Mouse (Mus musculus) myocyte (in vitro differentiated cells): ENCODE results near the gene Dscaml1. TPM values are rescaled to one million over a fixed set of nuclear protein-coding genes. Genes with fewer than 3 reads are reported as not detected.

Experiments used
- H3K27me3 ChIP-seq: one replicate; pipeline ENCODE4 v1.6.1; 2011; ENCODE audit not compliant: control insufficient read depth, insufficient read depth, insufficient read length
- H3K36me3 ChIP-seq: one replicate; pipeline ENCODE4 v1.6.1; 2011; ENCODE audit not compliant: control insufficient read depth, insufficient read depth
- H3K4me2 ChIP-seq: one replicate; pipeline ENCODE4 v1.6.1; 2011; ENCODE audit warnings: low read depth, control low read depth
- H3K4me3 ChIP-seq: one replicate; pipeline ENCODE4 v1.5.1; 2011; ENCODE audit warnings: mild to moderate bottlenecking, control low read depth, moderate library complexity
- H3K79me2 ChIP-seq: one replicate; pipeline ENCODE4 v1.6.1; 2011; ENCODE audit not compliant: control insufficient read depth, insufficient read depth
- H3ac ChIP-seq: one replicate; pipeline ENCODE4 v1.6.1; 2011; ENCODE audit not compliant: control insufficient read depth, insufficient read length
- CEBPB ChIP-seq: IDR thresholded peaks from 2 replicates; pipeline ENCODE4 v1.6.1; 2011; ENCODE audit warnings: mild to moderate bottlenecking, moderate library complexity; ENCODE audit not compliant: poor library complexity, insufficient read depth, severe bottlenecking
- E2F4 ChIP-seq: IDR thresholded peaks from one replicate; pipeline ENCODE4 v1.6.1; 2011; ENCODE audit warnings: mild to moderate bottlenecking, control low read depth, moderate library complexity; ENCODE audit not compliant: insufficient read depth
- MAX ChIP-seq: IDR thresholded peaks from one replicate; pipeline ENCODE4 v1.6.1; 2011; ENCODE audit warnings: low read depth, mild to moderate bottlenecking, control low read depth
- MYOD1 ChIP-seq, 3 experiments: IDR thresholded peaks; one replicate each; pipeline ENCODE4 v1.6.1; 2011; ENCODE audit warnings: control low read depth in 2 of 3, low read depth in 2 of 3, mild to moderate bottlenecking in 2 of 3, moderate library complexity in 1 of 3; ENCODE audit not compliant: insufficient read length in 2 of 3, control insufficient read depth in 1 of 3
- MYOG ChIP-seq, 3 experiments: IDR thresholded peaks; one replicate each; pipeline ENCODE4 v1.6.1; 2011; ENCODE audit warnings: control low read depth in 2 of 3, low read depth in 2 of 3, mild to moderate bottlenecking in 2 of 3; ENCODE audit not compliant: insufficient read length in 2 of 3, control insufficient read depth in 1 of 3, insufficient read depth in 1 of 3
- POLR2A ChIP-seq: IDR thresholded peaks from one replicate; pipeline ENCODE4 v1.6.1; 2011; ENCODE audit warnings: low read depth, mild to moderate bottlenecking, control low read depth, moderate library complexity; ENCODE audit not compliant: insufficient read length
- POLR2AphosphoS2 ChIP-seq: IDR thresholded peaks from one replicate; pipeline ENCODE4 v1.6.1; 2011; ENCODE audit warnings: low read depth, control low read depth; ENCODE audit not compliant: insufficient read length
- REST ChIP-seq: IDR thresholded peaks from one replicate; pipeline ENCODE4 v1.6.1; 2011; ENCODE audit warnings: mild to moderate bottlenecking, control low read depth, moderate library complexity; ENCODE audit not compliant: insufficient read depth, insufficient read length
- SRF ChIP-seq: IDR thresholded peaks from one replicate; pipeline ENCODE4 v1.6.1; 2011; ENCODE audit warnings: low read depth; ENCODE audit not compliant: control insufficient read depth, insufficient read length
- TCF12 ChIP-seq: IDR thresholded peaks from one replicate; pipeline ENCODE4 v1.6.1; 2011; ENCODE audit warnings: mild to moderate bottlenecking, control low read depth; ENCODE audit not compliant: poor library complexity, insufficient read depth, severe bottlenecking
- TCF3 ChIP-seq: IDR thresholded peaks from one replicate; pipeline ENCODE4 v1.6.1; 2011; ENCODE audit warnings: low read depth, control low read depth; ENCODE audit not compliant: insufficient read length
- USF1 ChIP-seq: IDR thresholded peaks from one replicate; pipeline ENCODE4 v1.6.1; 2011; ENCODE audit warnings: low read depth, mild to moderate bottlenecking, control low read depth, moderate library complexity
- polyA plus RNA-seq: library from polyadenylated mRNA; unstranded; fragments of >200 nt; fragmentation: generic; extraction: Trizol; gene quantifications from one replicate; pipeline ENCODE4 v1.2.1, GENCODE M21; 2012; ENCODE audit warnings: missing spikeins

Gene Dscaml1
- polyA plus RNA-seq, 1 experiment: not detected

DNA sequence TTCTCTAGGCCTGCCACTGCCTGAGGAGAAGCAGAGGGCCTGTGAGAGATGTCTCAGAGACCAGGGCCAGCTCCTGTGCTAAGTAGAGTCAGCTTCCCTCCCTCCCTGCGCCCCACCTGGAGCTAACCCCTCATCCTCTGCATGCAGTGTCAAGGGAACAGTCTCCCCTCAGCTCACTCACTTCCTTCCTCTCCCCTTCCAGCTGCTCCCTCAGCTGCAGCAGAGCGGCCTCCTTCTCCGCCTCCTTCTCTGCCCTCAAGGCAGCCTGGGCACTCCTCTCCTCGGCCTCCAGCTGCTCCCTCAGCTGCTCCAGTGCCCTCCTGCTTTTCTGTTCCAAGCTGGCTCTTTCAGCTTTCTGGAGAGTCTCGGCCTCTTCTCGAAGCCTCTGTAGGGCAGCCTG lies 352.8 kb downstream of the Dscaml1 start:
- H3K4me3 ChIP-seq: no peak overlapping the region
- H3K36me3 ChIP-seq: no peaks in the 10 kb centered on the region
- no peaks in the 10 kb centered on the region for H3K27me3 ChIP-seq
- TF ChIP-seq MYOD1 (IDR thresholded peaks at IDR 0.05; ENCODE audit: control insufficient read depth in 1 of 3, insufficient read length in 2 of 3, low read depth in 2 of 3) (peak in 1 of 3 experiments; percentile 13), MAX (no peak)
- no peak overlapping the region for H3K4me2 ChIP-seq
- H3K79me2 ChIP-seq: no peaks in the 10 kb centered on the region
- H3ac ChIP-seq: no peak overlapping the region

DNA sequence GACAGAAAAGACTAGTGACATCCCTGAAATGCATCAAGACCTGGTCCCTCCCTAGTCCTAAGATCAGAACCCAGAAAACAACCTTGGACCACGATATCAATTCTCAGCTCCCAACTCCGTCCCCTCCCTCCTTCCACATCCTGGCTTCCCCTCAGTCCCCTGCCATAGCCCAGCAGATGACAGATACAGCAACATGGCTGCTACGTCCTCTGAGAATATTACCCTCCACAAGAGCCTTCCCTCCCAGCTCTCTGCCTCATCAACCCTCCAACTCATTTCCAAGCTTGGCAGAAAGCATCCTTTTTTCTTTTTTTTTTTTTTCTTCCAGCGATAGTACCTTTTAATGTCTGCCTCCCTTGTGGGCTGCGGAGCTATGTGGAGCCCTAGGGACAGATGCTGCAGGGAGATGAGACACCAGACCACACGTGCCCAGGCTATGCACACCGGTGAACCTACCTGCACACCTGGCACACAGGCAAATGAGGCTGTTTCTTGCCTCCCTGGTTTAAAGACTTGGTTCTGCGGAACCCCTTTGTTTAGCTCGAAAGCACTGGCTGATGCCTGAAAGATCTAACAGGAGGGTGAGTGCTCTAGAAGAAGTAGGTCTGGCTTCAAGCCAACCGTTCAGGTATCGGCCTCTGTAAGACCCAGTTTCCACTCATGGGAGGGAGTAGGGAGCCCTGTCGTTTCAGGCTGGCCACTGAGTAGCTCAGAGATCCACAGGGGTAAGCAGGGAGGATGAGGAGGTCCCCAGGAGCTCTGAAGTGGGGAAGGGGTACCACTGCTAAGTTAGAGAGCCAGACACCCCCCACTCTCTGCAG lies 357.0 kb downstream of the Dscaml1 start:
- Histone ChIP-seq H3K4me2 (no peak overlapping the region), H3K36me3 (no peaks in the 10 kb centered on the region), H3K27me3 (no peaks in the 10 kb centered on the region), H3ac (no peak overlapping the region), H3K4me3 (no peak overlapping the region), H3K79me2 (no peaks in the 10 kb centered on the region)
- no peak for TF ChIP-seq POLR2AphosphoS2
- TF ChIP-seq MAX: no peak
- TF ChIP-seq CEBPB: no peak
- TF ChIP-seq E2F4: no peak
- TF ChIP-seq MYOG (IDR thresholded peaks at IDR 0.05; ENCODE audit: control insufficient read depth in 1 of 3, insufficient read depth in 1 of 3, insufficient read length in 2 of 3, low read depth in 2 of 3): no peak
- TF ChIP-seq USF1: no peak
- no peak for TF ChIP-seq POLR2A
- no peak for TF ChIP-seq MYOD1 (IDR thresholded peaks at IDR 0.05; ENCODE audit: control insufficient read depth in 1 of 3, insufficient read length in 2 of 3, low read depth in 2 of 3)

DNA sequence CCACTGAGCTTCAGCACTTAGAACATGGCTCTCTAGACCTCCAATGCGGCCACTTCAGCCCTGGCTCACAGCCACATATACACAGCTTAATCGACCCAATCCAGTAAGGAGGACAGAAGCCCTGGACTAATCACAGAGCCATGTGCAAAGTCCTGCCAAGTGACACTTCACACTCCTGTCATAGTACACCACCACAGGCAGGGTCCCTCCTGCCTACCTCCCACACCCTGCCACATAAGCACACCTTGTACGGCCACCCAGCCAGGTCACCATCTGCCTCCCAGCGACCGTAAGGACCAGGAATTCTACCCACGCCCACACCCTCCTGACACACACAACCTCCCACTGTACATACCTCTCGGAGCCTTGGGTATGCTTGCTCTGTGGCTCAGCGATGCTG lies 360.6 kb downstream of the Dscaml1 start:
- H3K4me2 ChIP-seq: no peak overlapping the region

DNA sequence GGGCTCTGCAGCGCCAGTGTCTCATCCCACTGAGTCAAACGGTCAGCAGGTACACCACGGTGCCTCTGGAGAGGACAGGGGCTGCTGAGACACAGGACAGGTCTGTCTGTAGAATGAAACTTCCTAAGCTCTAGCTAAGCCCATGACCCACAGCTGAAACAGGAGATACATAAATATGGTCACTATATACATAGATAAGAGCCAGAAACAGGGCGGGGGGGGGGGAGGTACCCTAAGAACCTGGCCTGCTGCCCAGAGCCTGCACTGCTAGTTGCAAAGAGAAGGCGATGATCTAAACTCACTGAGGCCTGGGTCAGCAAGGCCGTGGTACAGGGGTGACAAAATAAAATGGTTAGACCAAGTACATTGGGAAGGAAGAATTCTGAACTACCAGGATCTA lies 361.1 kb downstream of the Dscaml1 start:
- Histone ChIP-seq H3K4me3 (no peak overlapping the region), H3K27me3 (no peaks in the 10 kb centered on the region), H3K79me2 (no peaks in the 10 kb centered on the region), H3K4me2 (no peak overlapping the region), H3ac (no peak overlapping the region), H3K36me3 (no peaks in the 10 kb centered on the region)
- no peak for TF ChIP-seq TCF3
- no peak for TF ChIP-seq CEBPB
- TF ChIP-seq POLR2AphosphoS2: no peak
- no peak for TF ChIP-seq REST
- TF ChIP-seq MYOG (IDR thresholded peaks at IDR 0.05; ENCODE audit: control insufficient read depth in 1 of 3, insufficient read depth in 1 of 3, insufficient read length in 2 of 3, low read depth in 2 of 3): no peak
- TF ChIP-seq TCF12: no peak
- TF ChIP-seq MAX: no peak
- no peak for TF ChIP-seq SRF
- no peak for TF ChIP-seq E2F4
- TF ChIP-seq POLR2A: no peak
- no peak for TF ChIP-seq USF1
- no peak for TF ChIP-seq MYOD1 (IDR thresholded peaks at IDR 0.05; ENCODE audit: control insufficient read depth in 1 of 3, insufficient read length in 2 of 3, low read depth in 2 of 3)

More for the DNA sequence above, 360.6 kb downstream of the Dscaml1 start:
- Histone ChIP-seq H3K36me3 (no peaks in the 10 kb centered on the region), H3ac (no peak overlapping the region), H3K79me2 (no peaks in the 10 kb centered on the region), H3K4me3 (no peak overlapping the region), H3K27me3 (no peaks in the 10 kb centered on the region)
- TF ChIP-seq SRF: no peak
- TF ChIP-seq POLR2A: no peak
- TF ChIP-seq REST: no peak
- no peak for TF ChIP-seq MAX
- no peak for TF ChIP-seq USF1
- TF ChIP-seq CEBPB: no peak
- TF ChIP-seq TCF3: no peak
- no peak for TF ChIP-seq MYOG (IDR thresholded peaks at IDR 0.05; ENCODE audit: control insufficient read depth in 1 of 3, insufficient read depth in 1 of 3, insufficient read length in 2 of 3, low read depth in 2 of 3)
- TF ChIP-seq POLR2AphosphoS2: no peak
- no peak for TF ChIP-seq E2F4
- no peak for TF ChIP-seq MYOD1 (IDR thresholded peaks at IDR 0.05; ENCODE audit: control insufficient read depth in 1 of 3, insufficient read length in 2 of 3, low read depth in 2 of 3)
- TF ChIP-seq TCF12: no peak

DNA sequence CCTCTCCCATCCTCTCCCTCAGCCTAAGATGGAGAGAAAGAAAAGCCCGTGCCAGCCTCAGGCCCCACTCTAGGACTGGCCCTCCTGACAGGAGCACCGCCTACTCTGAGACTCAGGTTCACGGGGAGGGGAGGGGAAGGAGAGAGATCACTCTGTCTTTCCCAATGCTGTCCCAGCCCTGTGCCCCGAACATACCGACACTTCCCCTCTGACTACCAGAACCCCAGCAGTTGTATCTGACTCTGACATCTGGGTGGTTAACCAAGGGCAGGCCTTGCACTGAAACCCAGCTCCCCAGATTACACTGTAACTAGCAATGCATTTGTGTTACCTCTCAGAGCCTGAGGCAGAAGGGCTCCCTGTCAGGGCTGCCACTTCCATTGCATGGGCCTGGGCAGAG lies 362.0 kb downstream of the Dscaml1 start:
- Histone ChIP-seq H3K36me3 (no peaks in the 10 kb centered on the region), H3K4me3 (no peak overlapping the region), H3K79me2 (no peaks in the 10 kb centered on the region)

More for the DNA sequence above, 362.0 kb downstream of the Dscaml1 start:
- Histone ChIP-seq H3ac (no peak overlapping the region), H3K27me3 (no peaks in the 10 kb centered on the region), H3K4me2 (no peak overlapping the region)
- no peak for TF ChIP-seq TCF3
- TF ChIP-seq E2F4: no peak
- TF ChIP-seq MYOG (IDR thresholded peaks at IDR 0.05; ENCODE audit: control insufficient read depth in 1 of 3, insufficient read depth in 1 of 3, insufficient read length in 2 of 3, low read depth in 2 of 3): no peak
